Mouse (Mus musculus): ENCODE data around the gene Sync. TPM values are rescaled to one million over a fixed set of nuclear protein-coding genes. Genes with fewer than 3 reads are reported as not detected.

Sync gene
- polyA plus RNA-seq (2015; fragmentation: Nextera tagmentation; extraction: Ambion mirVana), result 1.1 and 1.6 TPM in 2 replicates

DNA sequence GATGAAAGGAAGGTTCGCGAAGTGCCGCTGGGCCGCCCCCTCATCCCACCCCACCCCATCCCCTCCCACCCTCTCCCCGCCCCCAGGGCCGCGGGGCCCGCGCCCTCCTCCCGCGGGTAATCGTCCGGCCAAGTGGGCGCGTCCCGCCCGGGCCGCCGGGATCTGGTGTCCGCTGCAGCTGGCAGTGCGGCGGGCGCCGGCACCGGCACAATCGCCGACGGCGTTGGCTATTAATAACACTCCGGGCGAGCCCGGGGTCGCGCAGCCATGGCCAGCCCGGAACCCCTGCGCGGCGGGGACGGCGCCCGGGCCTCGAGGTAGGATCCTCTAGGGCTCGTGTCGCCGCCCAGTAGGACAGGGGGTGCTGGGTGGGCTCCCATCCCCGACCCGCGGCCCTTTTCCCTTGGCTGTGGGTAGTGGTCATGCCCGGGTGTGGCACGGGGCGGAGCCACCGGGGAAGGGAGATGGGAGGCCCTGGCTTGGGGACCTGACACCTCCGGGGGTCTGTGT is at the start of gene Sync:
Gene Sync, plus strand, starts transcription at position 146 of the 510 bp plus-strand sequence.
- Histone ChIP-seq H3K27me3 (replicated peaks) (peaks cover 42% of the 10 kb centered on the region), H3K9ac (peak within 1 kb of the TSS; percentile 81), H3K4me3 (peak within 1 kb of the TSS; percentile 61), H3K4me1 (peaks cover 19% of the 10 kb centered on the region), H3K27ac (replicated peaks) (no peak within 1 kb of the TSS), H3K4me2 (peak within 1 kb of the TSS; percentile 98), H3K9me3 (no peaks in the 10 kb centered on the region), H3K36me3 (no peaks in the 10 kb centered on the region)
- WGBS, result under 1% methylated on average over 46 of the region's 53 CpGs
- peak; percentile 28; the same call in 1 of the 2 replicates for ATAC-seq (ENCODE audit: extremely low read depth, insufficient number of reproducible peaks, low FRiP score, low TSS enrichment)

DNA sequence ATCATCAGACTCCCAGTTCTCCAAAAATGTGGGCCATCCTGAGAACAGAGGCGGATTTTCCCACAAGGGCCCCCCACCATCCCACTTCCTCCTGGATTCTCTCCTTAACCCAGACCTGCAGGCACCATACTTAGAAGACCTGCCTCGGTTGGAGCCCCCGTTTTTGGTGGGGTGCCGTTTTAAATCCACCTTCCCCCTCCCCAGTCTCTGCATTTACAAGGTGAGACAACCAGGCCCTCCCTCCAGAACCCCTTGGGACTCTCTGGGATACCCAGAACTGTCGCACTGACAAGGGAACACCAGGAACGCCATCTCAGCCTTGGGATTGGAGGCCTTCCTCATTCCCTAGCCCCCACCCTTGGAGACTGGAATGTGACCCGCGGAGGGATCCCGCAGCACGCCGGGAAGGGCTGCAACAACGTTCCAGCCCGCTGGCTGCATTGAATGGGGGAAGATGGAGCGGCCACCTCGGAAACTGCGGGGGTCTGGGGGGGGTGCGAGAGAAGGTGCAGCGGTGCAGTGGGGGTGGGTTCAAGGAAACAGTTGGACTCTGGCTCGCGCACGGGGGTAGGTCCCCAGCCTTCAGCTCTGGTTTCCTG is 49.5 kb upstream of the Sync start:
- Histone ChIP-seq H3K9ac (peak overlapping the region; percentile 83), H3K36me3 (no peaks in the 10 kb centered on the region), H3K27me3 (replicated peaks) (peaks cover 83% of the 10 kb centered on the region)

DNA sequence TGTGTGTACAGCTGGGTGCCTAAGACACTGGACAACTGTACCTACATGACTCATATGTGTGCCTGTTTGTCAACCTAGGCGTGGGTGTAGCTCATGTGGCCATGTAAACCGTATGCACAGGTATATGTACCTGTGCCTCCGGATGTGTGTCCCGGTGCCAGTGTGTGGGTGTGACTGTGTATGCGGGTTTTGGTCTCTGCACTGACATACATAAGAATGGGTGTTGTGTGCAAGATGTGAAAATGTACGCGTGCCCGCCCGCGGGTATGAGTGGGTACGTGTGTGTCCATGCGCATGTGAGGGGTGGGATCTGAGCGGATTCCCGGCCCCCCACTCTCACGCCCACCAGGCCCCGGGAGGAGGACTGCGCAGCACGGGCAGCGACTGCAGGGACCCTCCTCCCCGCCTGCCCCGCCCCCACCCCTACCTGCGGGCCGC is 48.8 kb upstream of the Sync start:
- H3K4me2 ChIP-seq, result peak overlapping the region; percentile 96
- under 1% methylated on average over 23 of the region's 23 CpGs for WGBS
- peaks cover 48% of the 10 kb centered on the region for H3K4me1 ChIP-seq
- peak overlapping the region; percentile 83 for H3K9ac ChIP-seq
- peak overlapping the region; percentile 70 for H3K4me3 ChIP-seq
- H3K9me3 ChIP-seq, result no peaks in the 10 kb centered on the region
- H3K36me3 ChIP-seq, result no peaks in the 10 kb centered on the region
- ATAC-seq (ENCODE audit: extremely low read depth, insufficient number of reproducible peaks, low FRiP score, low TSS enrichment), result no peak
- peaks cover 82% of the 10 kb centered on the region for H3K27me3 ChIP-seq (replicated peaks)
- H3K27ac ChIP-seq (replicated peaks), result no peak overlapping the region

More for the DNA sequence above, 49.5 kb upstream of the Sync start:
- WGBS, result 10% methylated on average over 21 of the region's 21 CpGs
- Histone ChIP-seq H3K4me1 (peaks cover 48% of the 10 kb centered on the region), H3K4me3 (peak overlapping the region; percentile 70), H3K27ac (replicated peaks) (no peak overlapping the region), H3K9me3 (no peaks in the 10 kb centered on the region), H3K4me2 (peak overlapping the region; percentile 96)
- ATAC-seq (ENCODE audit: extremely low read depth, insufficient number of reproducible peaks, low FRiP score, low TSS enrichment), result no peak

- Histone ChIP-seq H3K9ac (peak overlapping the region; percentile 83), H3K4me2 (peak overlapping the region; percentile 96), H3K9me3 (no peaks in the 10 kb centered on the region), H3K36me3 (no peaks in the 10 kb centered on the region), H3K27me3 (replicated peaks) (peaks cover 86% of the 10 kb centered on the region), H3K27ac (replicated peaks) (no peak overlapping the region), H3K4me1 (peaks cover 47% of the 10 kb centered on the region), H3K4me3 (peak overlapping the region; percentile 70)
- ATAC-seq (ENCODE audit: extremely low read depth, insufficient number of reproducible peaks, low FRiP score, low TSS enrichment), result peak; percentile 71
- WGBS, result 1% methylated on average over 29 of the region's 29 CpGs
Measured at GRCm38 (mm10) chr4:129239075-129239474, 48.3 kb upstream of the Sync start.

- 37% methylated on average over 6 of the region's 7 CpGs for WGBS
- H3K27me3 ChIP-seq (replicated peaks), result peaks cover 97% of the 10 kb centered on the region
Measured at GRCm38 (mm10) chr4:129241898-129242297, 45.5 kb upstream of the Sync start.

GRCm38 (mm10) chr4:129242327-129242726 is 45.1 kb upstream of the Sync start:
- Histone ChIP-seq H3K36me3 (no peaks in the 10 kb centered on the region), H3K27ac (replicated peaks) (no peak overlapping the region), H3K4me3 (no peak overlapping the region), H3K4me1 (peaks cover 41% of the 10 kb centered on the region), H3K9me3 (no peaks in the 10 kb centered on the region), H3K27me3 (replicated peaks) (peaks cover 97% of the 10 kb centered on the region), H3K4me2 (no peak overlapping the region), H3K9ac (no peak overlapping the region)
- 40% methylated on average over 4 of the region's 4 CpGs for WGBS
- no peak for ATAC-seq (ENCODE audit: extremely low read depth, insufficient number of reproducible peaks, low FRiP score, low TSS enrichment)

More at GRCm38 (mm10) chr4:129241898-129242297, 45.5 kb upstream of the Sync start:
- Histone ChIP-seq H3K27ac (replicated peaks) (no peak overlapping the region), H3K4me3 (no peak overlapping the region), H3K36me3 (no peaks in the 10 kb centered on the region), H3K4me1 (peaks cover 37% of the 10 kb centered on the region), H3K9me3 (no peaks in the 10 kb centered on the region), H3K4me2 (no peak overlapping the region), H3K9ac (no peak overlapping the region)
- ATAC-seq (ENCODE audit: extremely low read depth, insufficient number of reproducible peaks, low FRiP score, low TSS enrichment), result no peak

- no peak for ATAC-seq (ENCODE audit: extremely low read depth, insufficient number of reproducible peaks, low FRiP score, low TSS enrichment)
- Histone ChIP-seq H3K9ac (no peak overlapping the region), H3K27me3 (replicated peaks) (peaks cover 97% of the 10 kb centered on the region), H3K4me1 (peaks cover 40% of the 10 kb centered on the region), H3K27ac (replicated peaks) (no peak overlapping the region), H3K4me2 (no peak overlapping the region), H3K4me3 (no peak overlapping the region), H3K9me3 (no peaks in the 10 kb centered on the region), H3K36me3 (no peaks in the 10 kb centered on the region)
- WGBS, result 32% methylated on average over 4 of the region's 4 CpGs
Measured at GRCm38 (mm10) chr4:129242761-129243160, 44.7 kb upstream of the Sync start.

DNA sequence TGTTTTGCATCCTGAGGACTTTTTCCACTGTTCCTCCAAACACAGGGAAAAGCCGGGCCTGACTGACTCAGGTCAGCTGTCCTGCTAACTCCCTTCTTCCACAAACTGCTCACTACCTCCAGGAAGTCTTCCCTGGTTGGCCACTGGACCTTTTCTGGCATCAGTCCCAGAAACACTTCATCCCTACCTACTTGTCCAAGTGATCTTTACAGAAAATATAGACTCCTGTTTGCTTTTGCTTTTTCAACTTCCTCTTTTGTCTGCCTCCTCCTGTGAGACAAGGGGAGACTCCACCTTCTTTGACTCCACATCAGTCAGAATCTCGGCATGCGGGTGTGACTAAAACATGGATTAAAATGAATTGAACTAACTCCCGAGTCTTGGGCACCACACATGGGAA is 42.6 kb upstream of the Sync start:
- no peak overlapping the region for H3K4me2 ChIP-seq

GRCm38 (mm10) chr4:129246360-129247301 is 40.8 kb upstream of the Sync start:
- peaks cover 98% of the 10 kb centered on the region for H3K27me3 ChIP-seq (replicated peaks)
- H3K36me3 ChIP-seq, result no peaks in the 10 kb centered on the region
- 33% methylated on average over 15 of the region's 15 CpGs for whole genome bisulfite sequencing
- H3K4me1 ChIP-seq, result peaks cover 43% of the 10 kb centered on the region
- no peak for ATAC-seq (ENCODE audit: extremely low read depth, insufficient number of reproducible peaks, low FRiP score, low TSS enrichment)
- no peak overlapping the region for H3K9ac ChIP-seq
- H3K27ac ChIP-seq (replicated peaks), result no peak overlapping the region
- peak overlapping the region; percentile 95 for H3K4me2 ChIP-seq
- peak overlapping the region; percentile 71; the same call in 1 of the 2 replicates for H3K4me3 ChIP-seq
- H3K9me3 ChIP-seq, result no peaks in the 10 kb centered on the region

More for the DNA sequence above, 42.6 kb upstream of the Sync start:
- Histone ChIP-seq H3K4me3 (no peak overlapping the region), H3K9ac (no peak overlapping the region), H3K27me3 (replicated peaks) (peaks cover 98% of the 10 kb centered on the region), H3K9me3 (no peaks in the 10 kb centered on the region), H3K27ac (replicated peaks) (no peak overlapping the region), H3K4me1 (peaks cover 34% of the 10 kb centered on the region), H3K36me3 (no peaks in the 10 kb centered on the region)
- whole genome bisulfite sequencing, result 45% methylated on average over 4 of the region's 4 CpGs
- no peak for ATAC-seq (ENCODE audit: extremely low read depth, insufficient number of reproducible peaks, low FRiP score, low TSS enrichment)

DNA sequence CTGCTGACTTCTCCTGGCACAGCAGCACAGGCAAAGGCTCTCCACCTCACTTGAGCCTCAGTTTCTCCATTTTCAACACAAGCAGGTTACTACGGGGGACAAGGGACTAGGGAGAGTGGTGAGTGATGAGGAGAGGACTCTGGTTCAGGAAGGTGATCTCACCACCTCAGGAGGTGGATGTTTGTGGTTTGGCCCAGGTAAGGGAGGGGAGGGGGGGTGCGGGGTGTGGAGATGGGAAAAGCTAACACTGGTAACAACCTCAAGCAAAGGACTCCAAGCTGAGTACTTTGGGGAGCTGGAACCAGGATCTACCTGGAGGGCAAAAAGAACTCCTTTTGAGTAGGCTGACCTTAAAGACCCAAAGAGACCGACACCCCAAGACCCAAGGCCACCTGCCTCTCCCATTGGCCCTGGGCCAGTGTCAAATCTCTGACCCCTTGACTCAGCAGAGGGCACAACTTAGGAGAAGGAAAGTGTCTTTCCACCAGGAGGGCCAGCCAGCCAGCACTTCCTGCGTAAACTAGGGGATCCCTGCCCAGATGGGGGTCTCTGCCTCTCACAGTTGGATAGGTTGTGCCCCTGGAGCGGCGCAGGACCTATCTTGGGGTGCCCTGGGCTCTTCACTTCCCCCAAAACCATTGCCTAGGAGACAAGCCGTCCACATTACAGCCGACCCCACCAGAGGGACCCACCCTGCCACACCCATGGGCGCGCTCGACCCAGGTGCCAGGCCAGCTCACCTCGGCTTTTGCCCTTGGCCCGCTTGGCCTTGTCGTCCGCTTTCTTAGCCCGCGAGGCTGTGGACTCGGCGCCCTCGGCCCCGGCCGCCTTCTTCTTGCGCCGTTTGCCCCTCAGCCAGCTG is 39.8 kb upstream of the Sync start:
- WGBS, result 7% methylated on average over 24 of the region's 24 CpGs
- peaks cover 41% of the 10 kb centered on the region for H3K4me1 ChIP-seq
- no peaks in the 10 kb centered on the region for H3K9me3 ChIP-seq
- H3K4me3 ChIP-seq, result peak overlapping the region; percentile 71
- no peak for ATAC-seq (ENCODE audit: extremely low read depth, insufficient number of reproducible peaks, low FRiP score, low TSS enrichment)
- peak overlapping the region; percentile 83 for H3K9ac ChIP-seq
- peaks cover 98% of the 10 kb centered on the region for H3K27me3 ChIP-seq (replicated peaks)
- no peaks in the 10 kb centered on the region for H3K36me3 ChIP-seq
- peak overlapping the region; percentile 95 for H3K4me2 ChIP-seq
- H3K27ac ChIP-seq (replicated peaks), result no peak overlapping the region

Data from heart, embryonic 13.5 days (tissue).